Mouse (Mus musculus): ENCODE data around the gene 2300009A05Rik. TPM values are rescaled to one million over a fixed set of nuclear protein-coding genes. Genes with fewer than 3 reads are reported as not detected.

The 2300009A05Rik gene
- polyA plus RNA-seq, 1 experiment from 2014 or later = 37.5 TPM

DNA sequence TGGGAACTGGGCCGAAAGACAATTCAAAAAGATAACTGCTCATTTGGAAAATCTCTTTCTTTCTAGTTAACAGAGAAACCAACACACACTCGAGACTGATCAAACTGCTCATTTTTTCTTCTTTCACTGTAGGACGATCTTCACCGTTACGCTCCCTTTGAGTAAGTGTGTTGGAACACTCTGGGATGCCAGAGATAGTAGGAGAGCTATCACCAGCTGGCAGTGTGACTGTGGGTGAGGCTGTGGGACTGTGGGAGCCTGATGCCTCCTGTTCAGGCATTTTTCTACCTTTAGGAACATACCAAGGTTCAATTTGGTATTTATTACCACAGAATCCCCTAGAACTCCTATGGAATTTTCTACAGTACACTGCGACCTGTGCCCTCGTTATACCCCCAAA, 3.4 kb downstream of the 2300009A05Rik start:
- Histone ChIP-seq H3K4me3 (ENCODE audit: low read depth, low read length) (no peak overlapping the region), H3K9ac (no peak overlapping the region), H3K9me3 (ENCODE audit: low read depth, low read length) (no peaks in the 10 kb centered on the region), H3K27ac (ENCODE audit: low read depth) (no peak overlapping the region), H3K27me3 (ENCODE audit: insufficient read depth, low read length) (no peaks in the 10 kb centered on the region), H3K4me2 (no peak overlapping the region), H3K36me3 (ENCODE audit: insufficient read depth) (no peaks in the 10 kb centered on the region), H3K4me1 (ENCODE audit: insufficient read depth) (no peaks in the 10 kb centered on the region)
- ATAC-seq (ENCODE audit: insufficient read depth) (no peak), DNase-seq (no peak)
- 86% methylated on average over 7 of the region's 7 CpGs for WGBS
- TF ChIP-seq CTCF (IDR thresholded peaks at IDR 0.05; ENCODE audit: low read depth) = no peak

DNA sequence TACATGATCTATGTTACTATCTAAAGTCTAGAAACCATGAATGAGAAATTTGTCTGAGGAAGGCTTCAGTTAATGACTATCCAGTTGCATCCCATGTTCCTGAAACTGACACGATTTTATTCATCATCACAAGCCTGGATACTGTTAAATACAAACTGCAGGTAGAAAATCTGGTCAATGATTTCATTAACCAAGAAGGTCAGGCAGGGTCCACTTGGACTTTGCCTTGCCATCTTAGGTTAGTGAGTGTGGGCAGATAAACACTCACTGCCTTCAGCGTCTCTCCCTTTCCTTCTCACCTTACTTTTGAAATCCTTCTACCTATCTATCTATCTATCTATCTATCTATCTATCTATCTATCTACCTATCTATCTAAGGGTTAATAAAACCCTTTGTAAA, 7.7 kb downstream of the 2300009A05Rik start:
- H3K36me3 ChIP-seq (ENCODE audit: insufficient read depth) = no peaks in the 10 kb centered on the region
- H3K27me3 ChIP-seq (ENCODE audit: insufficient read depth, low read length) = no peaks in the 10 kb centered on the region
- no peak overlapping the region for H3K4me3 ChIP-seq (ENCODE audit: low read depth, low read length)
- WGBS = 68% methylated on average over 2 of the region's 2 CpGs
- H3K4me2 ChIP-seq = no peak overlapping the region
- no peak overlapping the region for H3K27ac ChIP-seq (ENCODE audit: low read depth)
- TF ChIP-seq CTCF (IDR thresholded peaks at IDR 0.05; ENCODE audit: low read depth) = no peak
- H3K9ac ChIP-seq = no peak overlapping the region
- no peaks in the 10 kb centered on the region for H3K9me3 ChIP-seq (ENCODE audit: low read depth, low read length)
- no peaks in the 10 kb centered on the region for H3K4me1 ChIP-seq (ENCODE audit: insufficient read depth)
- ATAC-seq (ENCODE audit: insufficient read depth) (no peak), DNase-seq (no peak)

DNA sequence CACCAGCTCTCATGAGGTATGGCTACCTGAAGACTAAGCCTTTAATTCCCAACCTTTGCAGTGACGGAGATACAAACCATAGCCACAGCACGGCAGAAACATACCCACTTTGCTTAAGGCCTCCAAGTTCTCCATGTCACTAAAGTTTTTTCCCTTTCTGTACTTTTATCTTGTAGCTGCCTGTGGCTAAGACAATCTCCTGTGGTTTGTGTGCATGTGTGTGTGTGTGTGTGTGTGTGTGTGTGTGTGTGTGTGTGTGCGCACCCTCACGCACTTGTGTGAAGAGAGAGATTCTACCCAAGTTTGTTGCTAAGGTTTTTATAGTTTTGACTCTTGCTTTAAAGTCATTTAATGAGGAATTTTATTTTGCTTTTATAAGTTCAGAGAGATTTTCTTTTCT, 16.3 kb downstream of the 2300009A05Rik start:
- WGBS = 90% methylated on average over 4 of the region's 4 CpGs
- no peak for TF ChIP-seq CTCF (IDR thresholded peaks at IDR 0.05; ENCODE audit: low read depth)
- ATAC-seq (ENCODE audit: insufficient read depth) = no peak
- H3K4me2 ChIP-seq = no peak overlapping the region
- H3K9ac ChIP-seq = no peak overlapping the region
- no peaks in the 10 kb centered on the region for H3K27me3 ChIP-seq (ENCODE audit: insufficient read depth, low read length)
- H3K4me3 ChIP-seq (ENCODE audit: low read depth, low read length) = no peak overlapping the region
- H3K27ac ChIP-seq (ENCODE audit: low read depth) = no peak overlapping the region
- H3K36me3 ChIP-seq (ENCODE audit: insufficient read depth) = no peaks in the 10 kb centered on the region
- no peaks in the 10 kb centered on the region for H3K9me3 ChIP-seq (ENCODE audit: low read depth, low read length)
- DNase-seq = no peak
- no peaks in the 10 kb centered on the region for H3K4me1 ChIP-seq (ENCODE audit: insufficient read depth)

DNA sequence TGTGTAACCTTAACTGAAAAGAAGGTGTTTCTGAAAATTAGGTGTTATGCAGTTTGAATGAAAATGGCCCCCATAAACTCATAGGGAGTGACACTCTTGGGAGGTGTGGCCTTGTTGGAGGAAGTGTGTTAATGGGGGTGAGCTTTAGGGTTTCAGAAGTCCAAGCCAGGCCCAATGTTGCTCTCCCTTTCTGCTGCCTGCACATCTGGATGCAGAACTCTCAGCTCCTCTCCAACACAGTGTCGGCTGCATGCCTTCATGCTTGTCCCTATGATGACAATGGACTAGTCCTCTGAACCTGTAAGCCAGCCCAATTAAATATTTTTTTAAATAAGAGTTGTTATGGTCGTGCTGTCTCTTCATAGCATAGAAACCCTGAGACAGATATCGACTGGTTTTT, 18.7 kb downstream of the 2300009A05Rik start:
- no peak for DNase-seq
- Histone ChIP-seq H3K36me3 (ENCODE audit: insufficient read depth) (peaks cover 1% of the 10 kb centered on the region; the same call in 1 of the 2 replicates), H3K27me3 (ENCODE audit: insufficient read depth, low read length) (no peaks in the 10 kb centered on the region), H3K27ac (ENCODE audit: low read depth) (no peak overlapping the region), H3K4me1 (ENCODE audit: insufficient read depth) (peaks cover 7% of the 10 kb centered on the region), H3K9me3 (ENCODE audit: low read depth, low read length) (no peaks in the 10 kb centered on the region), H3K4me2 (no peak overlapping the region), H3K4me3 (ENCODE audit: low read depth, low read length) (no peak overlapping the region), H3K9ac (no peak overlapping the region)
- WGBS = 83% methylated on average over 3 of the region's 3 CpGs
- no peak for ATAC-seq (ENCODE audit: insufficient read depth)
- no peak for TF ChIP-seq CTCF (IDR thresholded peaks at IDR 0.05; ENCODE audit: low read depth)

DNA sequence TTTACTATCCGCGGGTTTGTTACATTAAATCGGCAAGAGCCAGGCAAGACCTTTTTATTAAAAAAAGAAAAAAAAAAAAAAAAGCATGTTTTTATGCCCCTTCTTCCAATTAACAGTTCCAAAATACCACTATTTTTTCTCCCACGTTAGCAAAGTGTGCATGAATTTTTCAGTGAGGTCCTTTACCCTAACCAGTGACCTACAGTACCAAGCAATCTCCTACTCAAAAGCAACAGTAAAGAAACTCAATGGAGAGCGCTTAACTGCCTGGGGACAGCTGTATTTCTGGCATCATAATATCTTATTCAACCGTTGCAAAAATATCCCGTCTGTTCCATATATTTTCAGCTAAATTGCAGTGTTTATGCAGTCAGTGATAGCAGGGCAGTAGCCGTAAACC, 20.9 kb downstream of the 2300009A05Rik start:
- H3K27me3 ChIP-seq (ENCODE audit: insufficient read depth, low read length) = no peaks in the 10 kb centered on the region
- H3K9me3 ChIP-seq (ENCODE audit: low read depth, low read length) = no peaks in the 10 kb centered on the region
- TF ChIP-seq CTCF (IDR thresholded peaks at IDR 0.05; ENCODE audit: low read depth) = no peak
- ATAC-seq (ENCODE audit: insufficient read depth) (no peak), DNase-seq (no peak)
- H3K4me1 ChIP-seq (ENCODE audit: insufficient read depth) = peaks cover 7% of the 10 kb centered on the region
- H3K4me3 ChIP-seq (ENCODE audit: low read depth, low read length) = peak overlapping the region; percentile 82
- H3K9ac ChIP-seq = peak overlapping the region; percentile 87
- H3K27ac ChIP-seq (ENCODE audit: low read depth) = peak overlapping the region; percentile 87; the same call in 1 of the 2 replicates
- H3K4me2 ChIP-seq = peak overlapping the region; percentile 96
- 16% methylated on average over 8 of the region's 8 CpGs for WGBS
- peaks cover 19% of the 10 kb centered on the region for H3K36me3 ChIP-seq (ENCODE audit: insufficient read depth)

DNA sequence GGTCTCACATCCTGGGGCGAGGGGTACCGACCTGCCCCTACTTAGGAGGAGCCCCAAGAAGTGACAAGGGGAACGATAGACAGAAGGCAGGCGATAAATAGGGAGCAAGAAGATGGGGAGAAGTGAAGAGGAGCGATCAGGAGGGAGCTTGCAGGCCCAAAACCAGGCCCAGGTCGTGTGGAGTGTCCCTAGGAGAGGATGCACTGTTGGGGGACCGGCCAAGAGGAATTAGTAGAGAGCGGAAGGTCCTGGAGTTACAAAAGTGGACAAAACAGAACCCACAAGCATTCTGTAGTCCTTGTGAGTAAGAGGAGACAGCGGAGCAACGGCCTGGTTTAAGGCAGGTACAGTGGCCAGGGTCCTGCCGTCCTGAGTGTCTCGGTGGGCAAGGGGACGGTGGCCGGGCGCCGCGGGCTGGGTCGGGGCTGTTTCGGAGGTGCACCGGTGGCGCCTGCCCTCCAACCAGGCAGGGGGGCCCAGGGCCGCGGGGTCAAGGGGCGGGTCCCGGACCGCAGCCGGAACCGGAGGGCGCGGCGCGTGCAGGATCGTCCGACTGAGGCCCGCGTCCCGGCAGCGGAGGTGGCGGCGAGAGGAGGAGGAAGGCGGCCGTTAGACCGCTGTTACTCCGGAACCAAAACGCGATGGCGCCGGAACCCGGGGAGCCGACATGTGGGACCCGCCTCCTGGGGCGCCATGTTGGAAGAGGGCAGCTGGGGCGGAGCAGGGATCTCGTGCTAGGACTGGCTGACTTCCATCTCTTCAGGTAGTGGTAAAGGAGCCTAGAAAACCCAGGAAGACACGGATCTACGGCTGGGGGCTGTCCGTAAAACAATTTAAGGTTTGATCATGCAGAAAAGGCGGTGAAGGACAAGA, 21.5 kb downstream of the 2300009A05Rik start, which contains the start of gene Map2k5:
Gene Map2k5, minus strand, starts transcription at position 633 of the 873 bp plus-strand sequence.
- H3K36me3 ChIP-seq (ENCODE audit: insufficient read depth) = peaks cover 20% of the 10 kb centered on the region
- no peak for TF ChIP-seq CTCF (IDR thresholded peaks at IDR 0.05; ENCODE audit: low read depth)
- peak; percentile 93 for DNase-seq
- peak within 1 kb of the TSS; percentile 82 for H3K4me3 ChIP-seq (ENCODE audit: low read depth, low read length)
- H3K4me1 ChIP-seq (ENCODE audit: insufficient read depth) = peaks cover 7% of the 10 kb centered on the region
- WGBS = under 1% methylated on average over 58 of the region's 58 CpGs
- peak; percentile 95 for ATAC-seq (ENCODE audit: insufficient read depth)
- H3K27ac ChIP-seq (ENCODE audit: low read depth) = peak within 1 kb of the TSS; percentile 87
- no peaks in the 10 kb centered on the region for H3K9me3 ChIP-seq (ENCODE audit: low read depth, low read length)
- peak within 1 kb of the TSS; percentile 87 for H3K9ac ChIP-seq
- H3K4me2 ChIP-seq = peak within 1 kb of the TSS; percentile 96
- H3K27me3 ChIP-seq (ENCODE audit: insufficient read depth, low read length) = no peaks in the 10 kb centered on the region

DNA sequence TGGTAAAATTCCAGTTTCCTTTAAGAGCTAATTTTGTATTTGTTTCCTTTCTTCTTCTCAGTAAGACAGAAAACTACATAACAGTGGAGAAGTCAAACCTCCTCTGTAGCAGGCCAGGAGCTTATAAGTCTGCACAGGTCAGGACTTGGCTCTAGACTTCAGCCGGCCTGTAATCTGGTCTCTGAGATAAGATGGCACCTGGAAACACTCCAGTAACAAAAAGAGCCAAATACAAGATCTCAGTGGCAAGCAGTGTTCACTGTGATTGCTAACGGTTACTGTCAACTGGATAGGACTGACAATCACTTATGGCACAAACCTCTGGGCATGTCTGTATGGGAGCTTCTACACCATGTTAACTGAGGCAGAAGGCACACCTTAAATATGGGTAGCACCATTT, 25.7 kb downstream of the 2300009A05Rik start:
- no peak for TF ChIP-seq CTCF (IDR thresholded peaks at IDR 0.05; ENCODE audit: low read depth)
- H3K9me3 ChIP-seq (ENCODE audit: low read depth, low read length) = no peaks in the 10 kb centered on the region
- ATAC-seq (ENCODE audit: insufficient read depth) (no peak), DNase-seq (no peak)
- H3K4me2 ChIP-seq = no peak overlapping the region
- 53% methylated on average over 2 of the region's 2 CpGs for WGBS
- peaks cover 7% of the 10 kb centered on the region for H3K4me1 ChIP-seq (ENCODE audit: insufficient read depth)
- H3K27me3 ChIP-seq (ENCODE audit: insufficient read depth, low read length) = no peaks in the 10 kb centered on the region
- H3K36me3 ChIP-seq (ENCODE audit: insufficient read depth) = peaks cover 39% of the 10 kb centered on the region
- no peak overlapping the region for H3K9ac ChIP-seq
- no peak overlapping the region for H3K27ac ChIP-seq (ENCODE audit: low read depth)
- no peak overlapping the region for H3K4me3 ChIP-seq (ENCODE audit: low read depth, low read length)

Data from lung, embryonic 14.5 days (tissue).